Mouse (Mus musculus): Measurements from ENCODE around the gene Hmgb1. TPM values are rescaled to one million over a fixed set of nuclear protein-coding genes. Genes with fewer than 3 reads are reported as not detected.

Gene Hmgb1
- total and polyA plus RNA-seq, 3 experiments = 517 to 576 (median 529) TPM

DNA sequence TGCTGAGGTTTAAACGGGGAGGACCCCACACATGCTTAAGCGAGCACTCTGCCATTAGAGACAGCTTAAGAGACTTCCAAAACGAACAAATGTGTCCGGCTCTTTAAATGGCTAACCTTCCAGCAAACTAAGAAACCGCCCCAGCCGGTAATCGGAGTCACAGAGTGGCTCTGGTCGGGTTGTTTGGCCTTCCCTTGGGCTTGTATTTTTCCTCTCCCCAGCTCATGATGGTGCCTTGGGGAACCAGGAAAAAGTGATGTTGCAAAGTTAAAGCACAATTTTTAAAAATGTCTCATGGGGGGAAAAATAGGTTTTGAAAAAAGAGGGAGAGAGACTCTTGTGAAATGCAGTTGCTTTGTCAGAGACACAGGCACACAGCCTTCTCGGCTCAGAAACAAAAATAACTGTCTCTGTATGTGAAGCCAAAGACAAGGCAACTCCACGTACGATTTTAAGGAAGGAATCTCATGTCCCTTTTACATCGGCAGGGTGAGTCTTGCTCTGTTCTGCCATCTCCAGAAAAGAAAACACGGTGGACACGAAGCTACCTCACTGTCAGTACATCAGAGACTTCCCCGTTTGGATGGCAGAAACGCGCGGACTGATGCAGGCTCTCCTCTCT is 164.1 kb downstream of the Hmgb1 start:
- no peaks in the 10 kb centered on the region for H3K36me3 ChIP-seq (replicated peaks)
- DNase-seq (ENCODE audit: low spot score) (no peak), ATAC-seq (ENCODE audit: extremely low read depth, insufficient number of reproducible peaks, low FRiP score, poor library complexity, severe bottlenecking) (no peak)
- no peak overlapping the region for H3K4me3 ChIP-seq (ENCODE audit: low read depth, low read length)
- H3K9me3 ChIP-seq (replicated peaks) = no peaks in the 10 kb centered on the region
- H3K27me3 ChIP-seq (ENCODE audit: insufficient read depth, low read length) = no peaks in the 10 kb centered on the region
- no peak for TF ChIP-seq TAL1 (conservative IDR thresholded peaks at IDR 0.05; ENCODE audit: low read depth, low read length)
- no peak for TF ChIP-seq GATA1 (IDR thresholded peaks at IDR 0.05; ENCODE audit: borderline replicate concordance, low read length)
- no peak for TF ChIP-seq CTCF (IDR thresholded peaks at IDR 0.05; ENCODE audit: low read depth, low read length)
- TF ChIP-seq POLR2AphosphoS5 (IDR thresholded peaks at IDR 0.05; ENCODE audit: insufficient replicate concordance, low read depth, low read length) = no peak
- TF ChIP-seq GATA2 (IDR thresholded peaks at IDR 0.05; ENCODE audit: borderline replicate concordance, low read depth, low read length) = no peak
- no peaks in the 10 kb centered on the region for H3K4me1 ChIP-seq (ENCODE audit: insufficient read depth, low read depth, low read length)

DNA sequence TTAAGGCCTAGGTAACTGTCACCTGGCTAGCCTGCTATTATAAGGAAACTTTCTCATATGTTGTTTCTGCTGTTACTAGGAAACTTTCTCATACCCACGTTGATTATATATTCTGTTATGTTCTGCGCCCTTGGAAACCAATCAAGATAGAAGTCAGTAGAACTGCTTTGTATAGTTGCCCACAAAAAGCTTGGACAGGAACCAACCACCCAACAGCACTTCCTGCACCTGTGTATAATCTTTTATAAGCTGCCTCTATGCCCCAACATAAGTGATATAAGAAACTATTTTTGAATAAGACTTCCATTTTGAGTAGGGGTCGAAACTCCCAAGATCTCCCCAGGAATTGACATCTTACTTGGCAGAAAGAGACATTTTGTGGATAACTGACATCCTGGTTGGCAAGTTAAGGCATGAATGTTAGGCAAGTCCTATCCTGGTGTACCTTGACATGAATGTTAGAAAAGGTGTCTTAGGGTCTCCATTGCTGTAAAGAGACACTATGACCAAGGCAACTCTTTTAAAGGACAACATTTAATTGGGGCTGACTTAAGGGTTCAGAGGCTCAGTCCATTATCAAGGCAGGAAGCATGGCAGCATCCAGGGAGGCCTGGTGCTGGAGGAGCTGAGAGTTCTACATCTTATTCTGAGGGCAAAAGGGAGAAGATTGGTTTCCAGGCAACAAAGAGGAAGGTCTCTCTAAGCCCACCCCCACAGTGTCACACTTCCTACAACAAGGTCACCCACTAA is 166.4 kb downstream of the Hmgb1 start:
- TF ChIP-seq POLR2AphosphoS5 (IDR thresholded peaks at IDR 0.05; ENCODE audit: insufficient replicate concordance, low read depth, low read length) (no peak), GATA1 (IDR thresholded peaks at IDR 0.05; ENCODE audit: borderline replicate concordance, low read length) (no peak), TAL1 (conservative IDR thresholded peaks at IDR 0.05; ENCODE audit: low read depth, low read length) (no peak), GATA2 (IDR thresholded peaks at IDR 0.05; ENCODE audit: borderline replicate concordance, low read depth, low read length) (no peak), CTCF (IDR thresholded peaks at IDR 0.05; ENCODE audit: low read depth, low read length) (no peak)
- Histone ChIP-seq H3K4me3 (ENCODE audit: low read depth, low read length) (no peak overlapping the region), H3K36me3 (replicated peaks) (no peaks in the 10 kb centered on the region), H3K9me3 (replicated peaks) (no peaks in the 10 kb centered on the region), H3K4me1 (ENCODE audit: insufficient read depth, low read depth, low read length) (no peaks in the 10 kb centered on the region), H3K27me3 (ENCODE audit: insufficient read depth, low read length) (no peaks in the 10 kb centered on the region)
- ATAC-seq (ENCODE audit: extremely low read depth, insufficient number of reproducible peaks, low FRiP score, poor library complexity, severe bottlenecking) = no peak
- no peak for DNase-seq (ENCODE audit: low spot score)

DNA sequence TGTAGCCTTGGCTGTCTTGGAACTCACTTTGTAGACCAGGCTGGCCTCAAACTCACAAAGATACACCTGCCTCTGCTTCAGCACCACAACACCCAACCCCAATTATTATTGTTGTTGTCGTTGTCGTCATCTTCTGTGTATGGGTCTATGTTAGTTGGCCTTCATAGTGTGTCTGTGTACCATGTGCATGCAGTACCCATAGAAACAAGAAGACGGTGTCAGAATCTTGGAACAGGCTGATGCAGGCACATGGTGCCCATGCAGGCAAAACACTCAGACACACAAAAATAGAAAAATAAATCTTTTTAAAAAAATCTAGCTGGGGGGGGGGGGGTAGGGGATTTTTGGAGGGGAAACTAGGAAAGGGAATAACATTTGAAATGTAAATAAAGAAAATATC is 167.1 kb downstream of the Hmgb1 start:
- DNase-seq (ENCODE audit: low spot score) (no peak), ATAC-seq (ENCODE audit: extremely low read depth, insufficient number of reproducible peaks, low FRiP score, poor library complexity, severe bottlenecking) (no peak)
- no peak for TF ChIP-seq GATA2 (IDR thresholded peaks at IDR 0.05; ENCODE audit: borderline replicate concordance, low read depth, low read length)
- no peak for TF ChIP-seq GATA1 (IDR thresholded peaks at IDR 0.05; ENCODE audit: borderline replicate concordance, low read length)
- no peak for TF ChIP-seq TAL1 (conservative IDR thresholded peaks at IDR 0.05; ENCODE audit: low read depth, low read length)
- TF ChIP-seq CTCF (IDR thresholded peaks at IDR 0.05; ENCODE audit: low read depth, low read length) = no peak
- no peak for TF ChIP-seq POLR2AphosphoS5 (IDR thresholded peaks at IDR 0.05; ENCODE audit: insufficient replicate concordance, low read depth, low read length)
- Histone ChIP-seq H3K4me1 (ENCODE audit: insufficient read depth, low read depth, low read length) (no peaks in the 10 kb centered on the region), H3K27me3 (ENCODE audit: insufficient read depth, low read length) (no peaks in the 10 kb centered on the region), H3K4me3 (ENCODE audit: low read depth, low read length) (no peak overlapping the region), H3K36me3 (replicated peaks) (no peaks in the 10 kb centered on the region), H3K9me3 (replicated peaks) (0 out of 2 replicates have a peak, but pooled peaks cover 2% of the 10 kb centered on the region)

DNA sequence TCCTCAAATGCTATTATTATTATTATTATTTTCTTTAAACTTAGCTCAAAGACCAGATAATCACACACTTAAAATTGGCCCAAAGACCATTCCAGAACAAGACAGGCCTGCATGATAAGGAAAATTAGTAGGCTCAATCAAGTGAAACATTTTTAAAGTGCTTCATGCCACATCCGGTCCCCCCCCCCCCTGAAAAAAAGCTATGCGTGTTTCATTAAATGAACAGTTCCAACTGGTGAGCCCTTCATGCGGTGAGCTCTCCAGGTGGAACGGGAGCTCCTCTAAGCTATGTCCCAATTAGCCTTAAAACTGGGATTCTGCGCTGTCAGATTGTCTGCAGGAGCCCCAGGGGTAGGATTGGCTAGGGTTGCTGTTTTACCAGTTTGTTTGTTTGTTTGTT is 168.0 kb downstream of the Hmgb1 start:
- no peaks in the 10 kb centered on the region for H3K27me3 ChIP-seq (ENCODE audit: insufficient read depth, low read length)
- no peak for ATAC-seq (ENCODE audit: extremely low read depth, insufficient number of reproducible peaks, low FRiP score, poor library complexity, severe bottlenecking)
- 0 out of 2 replicates have a peak, but pooled peaks cover 3% of the 10 kb centered on the region for H3K9me3 ChIP-seq (replicated peaks)
- DNase-seq (ENCODE audit: low spot score) = no peak
- H3K36me3 ChIP-seq (replicated peaks) = no peaks in the 10 kb centered on the region
- H3K4me3 ChIP-seq (ENCODE audit: low read depth, low read length) = no peak overlapping the region
- H3K4me1 ChIP-seq (ENCODE audit: insufficient read depth, low read depth, low read length) = no peaks in the 10 kb centered on the region
- TF ChIP-seq TAL1 (conservative IDR thresholded peaks at IDR 0.05; ENCODE audit: low read depth, low read length) = no peak
- no peak for TF ChIP-seq CTCF (IDR thresholded peaks at IDR 0.05; ENCODE audit: low read depth, low read length)
- TF ChIP-seq POLR2AphosphoS5 (IDR thresholded peaks at IDR 0.05; ENCODE audit: insufficient replicate concordance, low read depth, low read length) = no peak
- no peak for TF ChIP-seq GATA1 (IDR thresholded peaks at IDR 0.05; ENCODE audit: borderline replicate concordance, low read length)
- TF ChIP-seq GATA2 (IDR thresholded peaks at IDR 0.05; ENCODE audit: borderline replicate concordance, low read depth, low read length) = no peak

DNA sequence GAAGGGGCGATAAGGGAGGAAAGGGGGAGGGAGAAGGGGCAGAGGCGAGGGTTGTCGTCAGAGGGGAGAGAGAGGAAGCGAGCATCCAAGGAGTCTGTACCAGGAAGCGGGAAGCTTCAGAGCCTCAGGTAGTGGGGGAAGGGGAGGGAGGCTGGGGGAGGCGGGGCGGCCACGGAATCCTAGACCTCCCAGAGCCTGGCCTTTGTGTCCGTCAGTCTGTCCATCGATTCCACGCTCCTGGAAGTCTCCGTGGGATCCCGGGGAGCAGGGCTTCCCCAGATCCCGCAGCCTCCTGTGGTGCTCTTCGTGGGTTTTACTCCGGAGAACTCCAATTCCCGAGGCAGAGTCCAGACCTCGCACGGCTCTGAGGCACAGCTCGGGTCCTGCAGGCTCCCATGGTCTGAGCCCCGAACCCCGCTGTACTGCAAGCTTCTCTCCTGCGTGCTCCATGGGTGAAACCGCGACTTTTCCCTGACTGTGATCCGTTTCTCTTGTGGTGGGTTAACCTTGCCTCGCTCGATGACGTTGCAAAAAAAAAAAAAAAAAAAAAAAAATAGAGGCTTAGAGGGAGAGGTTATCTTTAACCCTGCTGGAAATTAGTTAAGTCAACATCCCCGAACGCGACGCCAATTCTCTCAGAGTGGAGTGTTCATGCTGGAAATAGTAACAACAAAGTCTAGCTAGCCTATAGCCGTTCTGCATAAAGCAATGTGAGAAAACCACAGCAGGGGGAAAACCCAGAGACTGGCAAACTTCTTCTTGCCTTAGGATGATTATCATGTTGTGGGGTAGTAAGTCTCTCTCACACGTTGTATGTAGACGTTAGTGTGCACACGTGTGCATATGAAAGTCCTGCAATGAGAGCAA is 168.7 kb downstream of the Hmgb1 start:
- TF ChIP-seq GATA2 (IDR thresholded peaks at IDR 0.05; ENCODE audit: borderline replicate concordance, low read depth, low read length) = no peak
- TF ChIP-seq CTCF (IDR thresholded peaks at IDR 0.05; ENCODE audit: low read depth, low read length) = no peak
- TF ChIP-seq GATA1 (IDR thresholded peaks at IDR 0.05; ENCODE audit: borderline replicate concordance, low read length) = no peak
- no peak for TF ChIP-seq POLR2AphosphoS5 (IDR thresholded peaks at IDR 0.05; ENCODE audit: insufficient replicate concordance, low read depth, low read length)
- no peak for TF ChIP-seq TAL1 (conservative IDR thresholded peaks at IDR 0.05; ENCODE audit: low read depth, low read length)
- DNase-seq (ENCODE audit: low spot score) = no peak
- Histone ChIP-seq H3K36me3 (replicated peaks) (no peaks in the 10 kb centered on the region), H3K9me3 (replicated peaks) (0 out of 2 replicates have a peak, but pooled peaks cover 3% of the 10 kb centered on the region), H3K4me3 (ENCODE audit: low read depth, low read length) (no peak overlapping the region), H3K4me1 (ENCODE audit: insufficient read depth, low read depth, low read length) (no peaks in the 10 kb centered on the region), H3K27me3 (ENCODE audit: insufficient read depth, low read length) (no peaks in the 10 kb centered on the region)
- no peak for ATAC-seq (ENCODE audit: extremely low read depth, insufficient number of reproducible peaks, low FRiP score, poor library complexity, severe bottlenecking)
